Mouse (Mus musculus): Measurements from ENCODE around the gene Eno1.

- TF ChIP-seq ELF1 (IDR thresholded peaks at IDR 0.05; ENCODE audit: low read depth, low read length) (no peak), POLR2AphosphoS2 (IDR thresholded peaks at IDR 0.05; ENCODE audit: low read depth, low read length) (no peak), TCF12 (IDR thresholded peaks at IDR 0.05; ENCODE audit: low read depth, low read length) (no peak), POLR2A (IDR thresholded peaks at IDR 0.05; ENCODE audit: low read depth, low read length) (no peak), MAX (IDR thresholded peaks at IDR 0.05; ENCODE audit: low read length) (no peak), EP300 (IDR thresholded peaks at IDR 0.05; ENCODE audit: low read length) (no peak), CTCF (conservative IDR thresholded peaks at IDR 0.05 in 1 of 2, IDR thresholded peaks at IDR 0.05 in 1 of 2; ENCODE audit: low read depth in 2 of 2, low read length in 2 of 2) (no peak), RCOR1 (conservative IDR thresholded peaks at IDR 0.05; ENCODE audit: low read depth, low read length) (no peak), ZMIZ1 (IDR thresholded peaks at IDR 0.05; ENCODE audit: low read depth, low read length) (no peak)
These were observed 6.2 kb downstream of the Eno1 start for GRCm38 (mm10) chr4:150242745-150243144.

Measured in CH12.LX (cell line).